Mouse (Mus musculus): ENCODE data around the gene Hexdc. TPM values are rescaled to one million over a fixed set of nuclear protein-coding genes. Genes with fewer than 3 reads are reported as not detected.

Hexdc gene
- polyA plus RNA-seq, 1 experiment = 11.8 TPM

DNA sequence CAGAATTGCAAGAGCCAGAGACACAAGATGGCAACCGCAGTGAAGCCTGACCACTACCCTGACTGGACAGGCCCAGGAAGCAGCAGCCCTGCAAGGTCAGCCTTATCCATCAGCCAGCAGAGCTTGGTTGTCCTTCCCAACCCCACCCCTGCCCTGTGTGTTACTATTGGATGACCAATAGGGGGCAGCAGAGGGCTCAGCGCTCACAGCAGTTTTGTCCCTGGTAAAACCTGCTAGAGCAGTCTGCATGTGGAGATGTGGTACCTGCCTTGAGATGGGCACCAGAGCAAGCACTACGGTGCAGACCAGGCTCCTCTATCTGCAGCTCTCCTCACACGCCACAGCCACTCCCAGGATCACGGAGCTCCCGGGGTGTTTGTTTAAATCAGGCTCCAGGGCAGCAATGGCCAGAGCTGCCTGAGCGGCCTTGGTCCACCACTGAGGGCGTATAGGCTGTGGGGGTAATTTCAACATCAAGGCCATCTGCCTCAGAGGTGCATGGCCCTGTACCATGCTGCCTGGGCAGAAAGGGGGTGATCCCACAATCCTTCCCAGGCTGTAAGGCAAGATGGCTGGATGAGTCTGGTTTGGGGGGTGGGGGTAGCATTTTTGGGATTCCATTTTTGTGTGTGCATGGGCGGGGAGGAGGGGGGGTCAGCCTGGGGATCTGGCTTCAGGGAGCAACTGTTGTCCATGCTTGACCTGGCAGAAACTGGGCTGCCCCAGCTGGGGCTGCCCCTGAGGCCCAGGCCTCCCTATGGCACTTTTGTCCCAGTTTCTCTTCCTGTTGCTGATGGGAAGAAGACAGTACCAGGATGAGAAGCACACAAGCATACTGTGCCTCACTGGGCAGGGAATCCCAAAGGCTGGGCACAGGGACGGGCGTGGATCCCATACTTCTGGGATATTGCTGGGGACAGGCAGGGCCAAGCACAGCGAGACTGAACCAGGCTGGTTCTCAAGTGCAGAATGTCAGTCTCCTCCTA lies 27.7 kb upstream of the Hexdc start:
- WGBS = 67% methylated on average over 12 of the region's 12 CpGs

DNA sequence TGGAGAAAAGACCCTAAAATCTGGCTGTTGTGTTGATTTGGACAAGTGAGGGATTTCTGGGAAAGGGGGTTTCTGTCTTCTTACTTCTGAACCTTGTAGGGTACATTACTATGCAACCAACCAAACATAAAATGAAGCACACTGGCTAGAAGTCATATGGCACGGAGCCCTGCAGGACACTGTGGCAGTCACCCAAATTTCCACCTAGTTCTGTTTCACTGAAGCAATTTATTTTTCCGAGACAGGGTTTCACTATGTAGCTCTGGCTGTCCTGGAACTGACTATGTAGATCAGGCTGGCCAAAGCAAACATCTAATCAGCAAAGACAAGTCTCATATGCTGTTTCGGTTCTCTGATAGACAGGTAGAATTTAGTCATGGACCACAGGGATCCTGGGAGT lies 14.6 kb upstream of the Hexdc start:
- TF ChIP-seq POLR2A (IDR thresholded peaks at IDR 0.05; ENCODE audit: borderline replicate concordance, control insufficient read depth, low read depth, low read length) = no peak
- no peak for TF ChIP-seq CTCF (IDR thresholded peaks at IDR 0.05; ENCODE audit: control insufficient read depth, insufficient read depth, low read length)
- H3K4me3 ChIP-seq (replicated peaks; ENCODE audit: control insufficient read depth, low read depth, low read length) = no peak overlapping the region
- WGBS = 80% methylated on average over 3 of the region's 3 CpGs
- no peak overlapping the region for H3K27ac ChIP-seq (ENCODE audit: control insufficient read depth, insufficient read depth, low read depth, low read length, poor library complexity)
- H3K4me1 ChIP-seq (ENCODE audit: control insufficient read depth, insufficient read depth, low read length) = no peaks in the 10 kb centered on the region

More for the DNA sequence above, 27.7 kb upstream of the Hexdc start:
- H3K4me3 ChIP-seq (replicated peaks; ENCODE audit: control insufficient read depth, low read depth, low read length) = no peak overlapping the region
- no peak overlapping the region for H3K27ac ChIP-seq (ENCODE audit: control insufficient read depth, insufficient read depth, low read depth, low read length, poor library complexity)
- H3K4me1 ChIP-seq (ENCODE audit: control insufficient read depth, insufficient read depth, low read length) = no peaks in the 10 kb centered on the region; the same call in 1 of the 2 replicates
- TF ChIP-seq POLR2A (IDR thresholded peaks at IDR 0.05; ENCODE audit: borderline replicate concordance, control insufficient read depth, low read depth, low read length) (no peak), CTCF (IDR thresholded peaks at IDR 0.05; ENCODE audit: control insufficient read depth, insufficient read depth, low read length) (peak; percentile 95)

DNA sequence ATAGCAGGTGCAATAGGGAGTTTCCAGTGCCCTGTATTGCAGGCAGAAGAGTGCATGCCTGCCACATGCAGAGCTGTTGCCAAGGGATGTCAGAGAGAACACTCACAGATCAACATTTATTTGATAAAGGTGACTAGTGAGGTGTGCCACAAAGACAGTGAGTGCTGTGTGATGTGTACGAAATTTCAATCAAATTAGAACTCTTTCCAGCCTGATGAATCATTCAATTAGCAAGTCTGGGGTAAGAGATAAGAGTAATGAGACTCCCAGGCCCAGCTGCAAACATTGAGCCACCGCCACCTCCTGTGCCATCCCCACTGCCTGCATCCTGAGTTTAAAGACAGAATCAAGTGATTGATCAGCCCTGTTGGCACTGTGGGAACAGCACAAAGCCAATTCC lies 11.5 kb upstream of the Hexdc start:
- H3K4me1 ChIP-seq (ENCODE audit: control insufficient read depth, insufficient read depth, low read length) = no peaks in the 10 kb centered on the region
- TF ChIP-seq CTCF (IDR thresholded peaks at IDR 0.05; ENCODE audit: control insufficient read depth, insufficient read depth, low read length) = no peak
- TF ChIP-seq POLR2A (IDR thresholded peaks at IDR 0.05; ENCODE audit: borderline replicate concordance, control insufficient read depth, low read depth, low read length) = no peak
- 70% methylated on average over 2 of the region's 2 CpGs for WGBS
- H3K27ac ChIP-seq (ENCODE audit: control insufficient read depth, insufficient read depth, low read depth, low read length, poor library complexity) = no peak overlapping the region
- no peak overlapping the region for H3K4me3 ChIP-seq (replicated peaks; ENCODE audit: control insufficient read depth, low read depth, low read length)

DNA sequence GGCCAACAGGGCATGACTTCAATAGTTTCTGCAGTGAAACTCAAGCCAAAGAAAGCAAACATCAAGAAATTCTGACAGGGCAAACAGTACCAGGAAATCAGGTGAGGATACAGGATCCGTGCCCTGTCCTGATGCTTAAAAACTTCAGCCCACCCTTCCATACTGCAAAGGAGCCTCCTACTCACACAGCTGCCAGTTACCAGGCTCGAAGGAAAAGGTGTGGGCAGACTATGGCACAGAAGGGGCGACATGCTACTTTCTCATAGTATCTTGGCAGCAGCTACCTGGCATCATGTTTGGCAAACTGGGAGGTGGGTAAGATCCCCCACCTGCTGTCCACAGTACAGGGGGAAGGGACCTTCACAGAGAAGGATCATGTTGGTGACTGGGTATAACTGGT lies 10.8 kb upstream of the Hexdc start:
- no peak overlapping the region for H3K4me3 ChIP-seq (replicated peaks; ENCODE audit: control insufficient read depth, low read depth, low read length)
- WGBS = 76% methylated on average over 3 of the region's 3 CpGs
- TF ChIP-seq POLR2A (IDR thresholded peaks at IDR 0.05; ENCODE audit: borderline replicate concordance, control insufficient read depth, low read depth, low read length) = no peak
- no peak for TF ChIP-seq CTCF (IDR thresholded peaks at IDR 0.05; ENCODE audit: control insufficient read depth, insufficient read depth, low read length)
- H3K4me1 ChIP-seq (ENCODE audit: control insufficient read depth, insufficient read depth, low read length) = no peaks in the 10 kb centered on the region
- H3K27ac ChIP-seq (ENCODE audit: control insufficient read depth, insufficient read depth, low read depth, low read length, poor library complexity) = no peak overlapping the region

DNA sequence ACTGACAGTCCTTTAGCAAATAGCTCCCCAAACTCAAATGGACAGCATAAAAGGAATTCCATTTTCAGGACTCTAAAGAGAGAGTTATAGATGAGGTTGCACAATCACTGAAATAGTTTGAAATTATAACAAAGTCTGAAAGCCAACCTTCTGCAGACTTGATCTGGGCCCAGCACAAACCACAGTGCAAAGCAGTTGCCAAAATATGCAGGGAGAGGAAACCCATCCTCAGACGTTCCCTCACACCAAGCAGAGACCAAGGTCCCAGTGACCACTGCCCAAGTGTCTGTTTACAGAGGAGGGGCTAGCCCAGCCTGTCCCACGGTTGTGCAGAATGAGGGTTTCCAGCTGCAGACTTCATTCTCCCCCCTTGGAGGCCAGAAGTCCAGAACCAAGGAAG lies 5.6 kb upstream of the Hexdc start:
- no peak overlapping the region for H3K27ac ChIP-seq (ENCODE audit: control insufficient read depth, insufficient read depth, low read depth, low read length, poor library complexity)
- no peak for TF ChIP-seq POLR2A (IDR thresholded peaks at IDR 0.05; ENCODE audit: borderline replicate concordance, control insufficient read depth, low read depth, low read length)
- no peak for TF ChIP-seq CTCF (IDR thresholded peaks at IDR 0.05; ENCODE audit: control insufficient read depth, insufficient read depth, low read length)
- no peaks in the 10 kb centered on the region for H3K4me1 ChIP-seq (ENCODE audit: control insufficient read depth, insufficient read depth, low read length)
- 62% methylated on average over 2 of the region's 2 CpGs for WGBS
- no peak overlapping the region for H3K4me3 ChIP-seq (replicated peaks; ENCODE audit: control insufficient read depth, low read depth, low read length)

DNA sequence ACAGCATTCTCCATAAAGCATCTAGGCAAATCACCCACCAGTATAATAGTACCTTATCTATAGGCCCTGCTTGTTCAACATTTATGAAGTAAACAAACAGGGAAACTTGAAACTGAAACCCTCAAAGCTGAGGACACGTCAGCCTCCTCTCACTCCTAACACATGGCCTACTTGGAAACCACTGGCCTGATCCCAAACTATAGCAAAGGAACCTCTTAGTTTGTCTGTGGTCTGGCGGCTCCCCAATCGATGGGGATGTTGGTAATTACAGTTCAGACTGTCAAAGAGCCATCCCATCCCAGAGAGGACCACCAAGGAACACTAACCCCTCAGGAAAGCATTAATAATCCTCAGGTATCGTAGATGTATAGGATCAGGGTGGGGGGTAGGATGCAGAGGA lies 4.4 kb upstream of the Hexdc start:
- no peak overlapping the region for H3K27ac ChIP-seq (ENCODE audit: control insufficient read depth, insufficient read depth, low read depth, low read length, poor library complexity)
- H3K4me1 ChIP-seq (ENCODE audit: control insufficient read depth, insufficient read depth, low read length) = no peaks in the 10 kb centered on the region
- WGBS = 82% methylated on average over 4 of the region's 4 CpGs
- TF ChIP-seq POLR2A (IDR thresholded peaks at IDR 0.05; ENCODE audit: borderline replicate concordance, control insufficient read depth, low read depth, low read length) (no peak), CTCF (IDR thresholded peaks at IDR 0.05; ENCODE audit: control insufficient read depth, insufficient read depth, low read length) (no peak)
- H3K4me3 ChIP-seq (replicated peaks; ENCODE audit: control insufficient read depth, low read depth, low read length) = no peak overlapping the region

DNA sequence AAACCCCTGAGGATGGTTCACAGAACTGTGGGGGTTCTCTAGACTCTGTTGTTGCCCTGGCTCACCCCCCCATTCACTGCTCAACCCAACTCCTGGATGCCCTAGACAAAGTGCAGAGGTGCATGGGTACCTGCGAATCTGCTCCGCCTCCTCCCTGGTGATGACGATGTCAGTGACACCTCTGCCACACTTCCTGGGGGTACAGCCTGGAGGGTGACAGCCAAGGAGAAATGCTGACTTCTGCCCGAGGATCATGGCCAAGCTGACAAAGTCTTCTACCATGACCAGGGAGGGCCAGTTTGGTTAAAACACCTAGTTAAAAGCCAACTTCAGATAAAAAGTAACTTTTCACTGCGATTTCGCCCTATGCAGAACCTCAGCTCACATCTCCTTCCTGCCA lies 3.5 kb upstream of the Hexdc start:
- Histone ChIP-seq H3K4me3 (replicated peaks; ENCODE audit: control insufficient read depth, low read depth, low read length) (no peak overlapping the region), H3K4me1 (ENCODE audit: control insufficient read depth, insufficient read depth, low read length) (no peaks in the 10 kb centered on the region), H3K27ac (ENCODE audit: control insufficient read depth, insufficient read depth, low read depth, low read length, poor library complexity) (no peak overlapping the region)
- TF ChIP-seq CTCF (IDR thresholded peaks at IDR 0.05; ENCODE audit: control insufficient read depth, insufficient read depth, low read length) (no peak), POLR2A (IDR thresholded peaks at IDR 0.05; ENCODE audit: borderline replicate concordance, control insufficient read depth, low read depth, low read length) (no peak)
- 87% methylated on average over 6 of the region's 6 CpGs for WGBS

DNA sequence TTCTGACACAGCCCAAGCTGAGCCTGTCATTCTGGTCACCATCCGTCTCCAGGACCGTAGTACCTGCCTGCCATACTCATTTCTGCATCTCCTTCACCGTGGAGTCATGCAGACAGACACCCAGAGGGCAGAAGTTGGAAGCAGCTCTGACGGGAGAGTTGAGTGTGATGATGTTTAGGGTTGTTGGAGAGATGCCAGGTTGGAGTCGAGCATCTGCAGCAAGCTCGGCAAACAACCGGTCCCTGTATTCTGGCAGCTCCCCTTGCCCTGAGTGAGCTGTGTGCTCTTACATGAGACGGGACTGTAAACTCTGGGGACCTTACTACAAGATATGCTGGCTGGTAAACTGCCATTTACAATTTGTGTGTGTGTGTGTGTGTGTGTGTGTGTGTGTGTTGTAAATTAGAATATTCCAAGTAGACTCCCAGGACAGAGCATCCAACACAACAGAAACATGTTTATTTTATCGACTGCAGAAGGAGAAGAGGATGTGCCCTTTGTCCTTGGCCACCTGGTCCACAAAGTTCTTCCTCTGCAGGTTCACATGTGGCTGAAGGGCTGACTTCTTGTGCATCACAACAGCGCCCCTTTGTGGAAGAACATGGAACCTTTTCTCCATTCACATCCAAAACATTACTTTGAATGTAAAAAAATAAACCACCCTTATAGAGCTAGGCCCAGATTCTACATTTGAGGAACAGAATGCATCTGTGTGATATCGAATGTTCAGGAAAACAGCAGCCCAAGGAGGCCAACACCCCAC lies 2.6 kb upstream of the Hexdc start:
- WGBS = 77% methylated on average over 11 of the region's 11 CpGs
- no peak overlapping the region for H3K27ac ChIP-seq (ENCODE audit: control insufficient read depth, insufficient read depth, low read depth, low read length, poor library complexity)

More for the DNA sequence above, 2.6 kb upstream of the Hexdc start:
- Histone ChIP-seq H3K4me1 (ENCODE audit: control insufficient read depth, insufficient read depth, low read length) (no peaks in the 10 kb centered on the region), H3K4me3 (replicated peaks; ENCODE audit: control insufficient read depth, low read depth, low read length) (no peak overlapping the region)
- no peak for TF ChIP-seq POLR2A (IDR thresholded peaks at IDR 0.05; ENCODE audit: borderline replicate concordance, control insufficient read depth, low read depth, low read length)
- peak; percentile 34; the same call in 1 of the 2 replicates for TF ChIP-seq CTCF (IDR thresholded peaks at IDR 0.05; ENCODE audit: control insufficient read depth, insufficient read depth, low read length)
